Mouse (Mus musculus) forebrain, embryonic 14.5 days (tissue): ENCODE measurements around the gene Morn1. TPM values are rescaled to one million over a fixed set of nuclear protein-coding genes. Genes with fewer than 3 reads are reported as not detected.

ENCODE experiments used
- ATAC-seq: fragments of 200-750 bp; cut with Nextera tagmentation; 2 replicates; pipeline ENCODE4 v1.8.0; 2017; ENCODE audit warnings: mild to moderate bottlenecking, moderate library complexity
- DNase-seq: peaks from one replicate; pipeline ENCODE4 v3.0.0-alpha.2; 2015; ENCODE audit warnings: low spot score
- H3K27ac ChIP-seq: fragments of 300-500 bp; sonication (generic); 2 replicates; pipeline ENCODE4 v1.5.1; 2014; ENCODE audit warnings: low read depth, mild to moderate bottlenecking, control low read depth, low read length, moderate library complexity
- H3K27me3 ChIP-seq: fragments of 300-500 bp; sonication (generic); replicated peaks from 2 replicates; pipeline ENCODE4 v1.6.1; 2014; ENCODE audit warnings: low read length, control low read depth, mixed read lengths; ENCODE audit not compliant: control insufficient read depth, insufficient read depth
- H3K36me3 ChIP-seq: fragments of 300-500 bp; sonication (generic); 2 replicates; pipeline ENCODE4 v1.6.1; 2014; ENCODE audit warnings: low read length, control low read depth; ENCODE audit not compliant: control insufficient read depth, insufficient read depth
- H3K4me1 ChIP-seq: fragments of 300-500 bp; sonication (generic); 2 replicates; pipeline ENCODE4 v1.6.1; 2014; ENCODE audit warnings: antibody characterized with exemption, low read length, control low read depth; ENCODE audit not compliant: control insufficient read depth, insufficient read depth
- H3K4me2 ChIP-seq: fragments of 300-500 bp; sonication (generic); 2 replicates; pipeline ENCODE4 v1.6.1; 2014; ENCODE audit warnings: mild to moderate bottlenecking, control low read depth, low read length
- H3K4me3 ChIP-seq: fragments of 300-500 bp; sonication (generic); 2 replicates; pipeline ENCODE4 v1.5.1; 2014; ENCODE audit warnings: low read depth, low read length, control low read depth
- H3K9ac ChIP-seq: fragments of 300-500 bp; sonication (generic); 2 replicates; pipeline ENCODE4 v1.6.1; 2014; ENCODE audit warnings: mild to moderate bottlenecking, low read length, control low read depth, moderate library complexity
- H3K9me3 ChIP-seq: fragments of 300-500 bp; sonication (generic); replicated peaks from 2 replicates; pipeline ENCODE4 v1.6.1; 2016; ENCODE audit warnings: low read length, control low read depth, mixed read lengths; ENCODE audit not compliant: control insufficient read depth
- WGBS: fragments of 180-500 bp; shearing (Covaris S2); extraction: QIAGEN DNeasy Blood & Tissue Kit; methylation state at CpG from one replicate; pipeline ENCODE4 v1.1.7; 2014; 5-methylcytosine and 5-hydroxymethylcytosine counted together
- polyA plus RNA-seq: library from polyadenylated mRNA; unstranded; fragments of >200 nt; fragmentation: Nextera tagmentation; extraction: Ambion mirVana; gene quantifications from 2 replicates; pipeline ENCODE4 v1.2.1, GENCODE M21; 2014

The Morn1 gene
- polyA plus RNA-seq, 1 experiment from 2014 or later, result 7.1 TPM

- Histone ChIP-seq H3K9ac (no peak overlapping the region), H3K27ac (no peak overlapping the region), H3K9me3 (no peaks in the 10 kb centered on the region), H3K36me3 (no peaks in the 10 kb centered on the region), H3K27me3 (no peaks in the 10 kb centered on the region), H3K4me2 (no peak overlapping the region), H3K4me3 (no peak overlapping the region), H3K4me1 (peaks cover 26% of the 10 kb centered on the region)
- peak; percentile 40 for DNase-seq
- no peak for ATAC-seq
- 75% methylated on average over 7 of the region's 7 CpGs for WGBS
Observed at GRCm38 (mm10) chr4:155126602-155127372, 40.4 kb downstream of the Morn1 start.

- WGBS, result 92% methylated on average over 15 of the region's 15 CpGs
- no peak overlapping the region for H3K27ac ChIP-seq
Observed at GRCm38 (mm10) chr4:155128411-155128810, 42.0 kb downstream of the Morn1 start.

GRCm38 (mm10) chr4:155129132-155129917 lies 42.9 kb downstream of the Morn1 start:
- peak overlapping the region; percentile 29 for H3K9ac ChIP-seq
- no peak for ATAC-seq
- WGBS, result 91% methylated on average over 10 of the region's 10 CpGs

More at GRCm38 (mm10) chr4:155128411-155128810, 42.0 kb downstream of the Morn1 start:
- DNase-seq, result no peak
- H3K9me3 ChIP-seq, result no peaks in the 10 kb centered on the region
- H3K27me3 ChIP-seq, result no peaks in the 10 kb centered on the region
- no peak overlapping the region for H3K4me3 ChIP-seq
- H3K9ac ChIP-seq, result no peak overlapping the region
- no peak for ATAC-seq
- H3K4me1 ChIP-seq, result peaks cover 17% of the 10 kb centered on the region
- H3K4me2 ChIP-seq, result no peak overlapping the region
- H3K36me3 ChIP-seq, result no peaks in the 10 kb centered on the region

GRCm38 (mm10) chr4:155129996-155130395 lies 43.6 kb downstream of the Morn1 start:
- Histone ChIP-seq H3K36me3 (no peaks in the 10 kb centered on the region), H3K27me3 (no peaks in the 10 kb centered on the region), H3K4me1 (peaks cover 26% of the 10 kb centered on the region), H3K4me2 (no peak overlapping the region), H3K9me3 (no peaks in the 10 kb centered on the region), H3K27ac (peak overlapping the region; percentile 46; the same call in 1 of the 2 replicates), H3K9ac (peak overlapping the region; percentile 29; the same call in 1 of the 2 replicates), H3K4me3 (no peak overlapping the region)
- ATAC-seq (peak; percentile 87), DNase-seq (peak; percentile 95)
- WGBS, result 45% methylated on average over 14 of the region's 14 CpGs

More at GRCm38 (mm10) chr4:155129132-155129917, 42.9 kb downstream of the Morn1 start:
- H3K4me3 ChIP-seq, result no peak overlapping the region
- H3K27ac ChIP-seq, result peak overlapping the region; percentile 46; the same call in 1 of the 2 replicates
- H3K4me2 ChIP-seq, result no peak overlapping the region
- no peaks in the 10 kb centered on the region for H3K27me3 ChIP-seq
- H3K9me3 ChIP-seq, result no peaks in the 10 kb centered on the region
- DNase-seq, result no peak
- peaks cover 26% of the 10 kb centered on the region for H3K4me1 ChIP-seq
- H3K36me3 ChIP-seq, result no peaks in the 10 kb centered on the region

GRCm38 (mm10) chr4:155130616-155131015 lies 44.2 kb downstream of the Morn1 start:
- H3K9me3 ChIP-seq, result no peaks in the 10 kb centered on the region
- H3K4me1 ChIP-seq, result peaks cover 28% of the 10 kb centered on the region
- no peak overlapping the region for H3K4me3 ChIP-seq
- DNase-seq, result no peak
- 84% methylated on average over 7 of the region's 7 CpGs for WGBS
- H3K9ac ChIP-seq, result no peak overlapping the region
- H3K27ac ChIP-seq, result peak overlapping the region; percentile 35
- H3K4me2 ChIP-seq, result no peak overlapping the region
- ATAC-seq, result peak; percentile 19; the same call in 1 of the 2 replicates
- no peaks in the 10 kb centered on the region for H3K36me3 ChIP-seq
- no peaks in the 10 kb centered on the region for H3K27me3 ChIP-seq

GRCm38 (mm10) chr4:155133188-155133587 lies 46.8 kb downstream of the Morn1 start:
- WGBS, result 29% methylated on average over 3 of the region's 3 CpGs
- H3K36me3 ChIP-seq, result no peaks in the 10 kb centered on the region
- 0 out of 2 replicates have a peak overlapping the region, but pooled peaks have one; percentile 32 for H3K9ac ChIP-seq
- H3K27me3 ChIP-seq, result no peaks in the 10 kb centered on the region
- no peak overlapping the region for H3K4me2 ChIP-seq
- DNase-seq (peak; percentile 44), ATAC-seq (no peak)
- peak overlapping the region; percentile 63; the same call in 1 of the 2 replicates for H3K27ac ChIP-seq
- H3K9me3 ChIP-seq, result no peaks in the 10 kb centered on the region
- peaks cover 29% of the 10 kb centered on the region for H3K4me1 ChIP-seq
- no peak overlapping the region for H3K4me3 ChIP-seq

- peak overlapping the region; percentile 63; the same call in 1 of the 2 replicates for H3K27ac ChIP-seq
- H3K4me3 ChIP-seq, result no peak overlapping the region
- H3K36me3 ChIP-seq, result no peaks in the 10 kb centered on the region
- H3K9ac ChIP-seq, result 0 out of 2 replicates have a peak overlapping the region, but pooled peaks have one; percentile 32
- H3K27me3 ChIP-seq, result no peaks in the 10 kb centered on the region
- 51% methylated on average over 20 of the region's 20 CpGs for WGBS
- ATAC-seq (no peak), DNase-seq (no peak)
- H3K4me1 ChIP-seq, result peaks cover 29% of the 10 kb centered on the region
- H3K4me2 ChIP-seq, result no peak overlapping the region
- no peaks in the 10 kb centered on the region for H3K9me3 ChIP-seq
Observed at GRCm38 (mm10) chr4:155133658-155134417, 47.5 kb downstream of the Morn1 start.

GRCm38 (mm10) chr4:155134686-155135172 lies 48.4 kb downstream of the Morn1 start:
- WGBS, result 83% methylated on average over 7 of the region's 7 CpGs
- no peak for DNase-seq
- Histone ChIP-seq H3K4me2 (no peak overlapping the region), H3K36me3 (no peaks in the 10 kb centered on the region), H3K9ac (no peak overlapping the region), H3K27me3 (no peaks in the 10 kb centered on the region), H3K9me3 (no peaks in the 10 kb centered on the region), H3K4me1 (peaks cover 22% of the 10 kb centered on the region), H3K27ac (no peak overlapping the region), H3K4me3 (no peak overlapping the region)
- no peak for ATAC-seq
